Mouse (Mus musculus): ENCODE data around the gene Cenpl.
"Not testable (repeated sequence)": the region's sequence is repeated elsewhere in the genome, so short reads cannot be mapped to it uniquely, and the experiment has no call there.

Gene Cenpl

DNA sequence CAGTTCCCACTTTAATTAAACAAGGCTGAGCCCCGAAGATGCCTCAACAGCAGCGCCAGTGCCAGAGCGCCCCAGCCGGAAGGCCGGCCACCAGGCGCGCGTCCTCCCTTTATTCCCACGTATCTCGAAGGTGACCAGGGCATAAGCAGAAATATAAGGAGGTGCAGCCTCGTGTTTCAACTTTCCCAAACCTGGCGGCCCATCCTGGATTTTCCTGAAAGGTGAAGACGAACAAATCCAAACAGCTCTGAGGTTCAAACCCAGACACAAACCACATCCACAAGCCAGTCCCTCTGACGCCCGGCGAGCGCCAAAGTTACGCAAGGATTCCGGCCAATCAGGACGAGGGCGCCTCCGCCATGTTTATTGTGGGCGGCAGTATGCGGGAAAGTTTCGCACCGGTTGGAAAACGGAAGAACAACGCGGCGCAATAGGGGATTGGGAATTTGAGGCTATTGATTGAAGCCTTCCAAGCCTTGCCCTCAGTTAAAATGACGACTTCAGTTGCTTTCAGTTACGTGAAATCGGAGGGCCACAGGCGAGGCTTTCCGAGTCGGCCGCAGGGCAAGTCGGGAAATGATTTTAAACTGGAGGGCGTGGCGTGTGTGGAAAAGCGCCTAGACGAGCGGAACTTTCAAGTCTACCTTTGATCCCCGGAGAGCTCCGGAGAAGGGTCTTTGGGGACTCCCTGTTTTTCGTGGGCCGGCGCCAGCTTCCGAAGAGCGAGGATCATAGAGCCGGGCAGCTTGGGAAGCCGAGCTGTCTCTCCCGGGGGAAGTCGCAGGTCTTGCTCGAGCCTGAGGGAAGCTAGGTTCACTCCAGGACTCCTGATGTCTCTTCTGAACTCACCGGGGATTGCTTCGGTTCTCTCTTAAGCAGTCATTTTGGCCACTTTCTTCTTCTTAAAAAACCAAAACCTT lies at the start of gene Cenpl, which contains the start of gene Dars2:
TSS of gene Cenpl (plus strand) at position 362 of the 920 bp plus-strand sequence.
TSS of gene Dars2 (minus strand) at position 307 of the 920 bp plus-strand sequence.
- peak; percentile 92 for DNase-seq

DNA sequence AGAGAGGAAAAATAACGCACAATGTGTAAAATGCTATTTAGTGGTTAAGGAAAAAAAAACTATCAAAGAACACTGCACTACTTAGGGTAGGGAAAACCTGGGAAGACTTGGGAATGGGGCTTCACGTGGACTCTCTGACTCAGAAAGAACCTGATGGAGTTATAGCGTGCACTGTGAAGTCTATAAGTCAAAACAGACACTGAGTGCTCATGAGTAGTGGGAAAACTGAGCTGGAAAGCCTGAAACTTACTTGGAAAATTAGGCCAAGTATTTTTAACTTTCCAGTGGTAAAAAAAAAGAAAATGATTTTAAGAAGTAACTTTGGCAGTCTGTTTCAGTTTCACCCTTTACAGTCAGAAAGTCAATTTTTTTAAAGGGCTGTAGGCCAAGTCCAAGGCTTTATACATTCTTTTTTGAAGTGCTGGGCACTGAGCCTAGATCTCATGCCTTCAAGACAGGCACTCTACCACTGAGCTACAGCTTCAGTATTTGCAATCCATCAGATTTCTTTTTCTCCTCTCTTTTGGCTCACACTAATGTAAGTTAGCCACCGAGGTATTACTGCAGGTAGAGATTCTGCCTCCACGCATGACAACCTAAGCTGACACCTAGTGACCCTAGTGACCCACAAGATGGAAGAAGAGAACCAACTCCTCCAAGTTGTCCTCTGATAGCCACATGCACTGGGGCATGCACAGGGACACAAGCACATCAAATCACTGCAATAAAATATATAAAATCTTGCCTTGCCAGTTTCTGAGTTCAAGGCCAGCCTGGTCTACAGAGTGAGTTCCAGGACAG lies 44.9 kb upstream of the Cenpl start:
- DNase-seq = no peak

DNA sequence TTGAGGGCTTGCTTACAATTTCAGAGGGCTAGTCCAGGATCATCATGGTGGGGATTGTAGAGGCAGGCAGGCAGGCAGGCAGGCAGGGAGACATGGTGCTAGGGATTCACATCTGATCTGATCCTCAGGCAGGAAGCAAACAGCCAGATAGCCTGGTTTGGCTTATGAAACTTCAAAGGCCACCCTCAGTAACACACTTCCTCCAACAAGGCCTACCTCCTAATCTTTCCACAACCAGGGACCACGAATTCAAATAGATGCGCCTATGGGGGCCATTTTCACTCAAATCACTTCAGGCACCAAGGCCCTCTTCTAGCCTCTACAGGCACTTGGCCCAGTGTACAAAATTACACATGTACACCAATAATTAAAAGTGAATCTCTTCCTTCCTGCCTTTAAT lies 43.3 kb upstream of the Cenpl start:
- DNase-seq = no peak

- not testable (repeated sequence) for DNase-seq
Observed at GRCm38 (mm10) chr1:161028427-161028826, 42.1 kb upstream of the Cenpl start.

DNA sequence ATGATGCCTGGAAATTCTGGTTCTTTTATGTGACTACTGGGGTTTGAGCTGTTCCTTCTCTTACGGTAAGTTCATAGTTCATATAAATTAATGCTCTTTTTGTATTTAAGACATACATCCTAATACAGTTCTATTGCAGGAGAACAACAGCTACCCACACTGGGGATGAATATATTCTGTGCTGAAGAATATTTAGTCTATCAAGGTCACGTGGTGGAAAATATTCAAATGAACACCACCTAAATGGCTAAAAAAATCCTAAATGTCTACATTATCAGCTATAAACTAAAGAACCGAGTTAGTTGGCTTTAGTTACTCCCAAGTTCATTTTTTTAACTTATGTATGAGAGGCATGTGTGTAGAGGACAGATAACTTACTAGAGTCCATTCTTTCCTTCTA lies 40.5 kb upstream of the Cenpl start:
- no peak for DNase-seq

- DNase-seq = no peak
Observed at GRCm38 (mm10) chr1:161031881-161032280, 38.6 kb upstream of the Cenpl start.

DNA sequence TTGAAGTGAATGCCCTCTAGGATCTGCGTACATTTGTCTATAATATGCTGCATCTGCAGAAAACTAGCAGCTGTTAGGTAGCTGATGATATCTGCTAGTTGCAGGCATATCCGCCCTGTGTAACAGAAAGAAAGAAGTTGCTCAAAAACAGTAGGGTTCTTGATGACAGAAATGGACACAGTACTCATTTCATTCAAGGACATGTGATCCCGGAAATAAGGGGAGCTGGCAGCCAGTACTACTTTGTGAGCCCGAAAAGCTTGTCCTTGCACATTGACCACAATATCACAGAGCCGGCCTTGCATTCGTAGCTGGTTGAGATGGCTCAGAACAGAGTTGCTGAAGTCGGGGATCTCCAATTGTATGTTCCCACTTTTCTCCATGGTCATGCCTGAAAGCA lies 38.2 kb upstream of the Cenpl start:
- DNase-seq = no peak

DNA sequence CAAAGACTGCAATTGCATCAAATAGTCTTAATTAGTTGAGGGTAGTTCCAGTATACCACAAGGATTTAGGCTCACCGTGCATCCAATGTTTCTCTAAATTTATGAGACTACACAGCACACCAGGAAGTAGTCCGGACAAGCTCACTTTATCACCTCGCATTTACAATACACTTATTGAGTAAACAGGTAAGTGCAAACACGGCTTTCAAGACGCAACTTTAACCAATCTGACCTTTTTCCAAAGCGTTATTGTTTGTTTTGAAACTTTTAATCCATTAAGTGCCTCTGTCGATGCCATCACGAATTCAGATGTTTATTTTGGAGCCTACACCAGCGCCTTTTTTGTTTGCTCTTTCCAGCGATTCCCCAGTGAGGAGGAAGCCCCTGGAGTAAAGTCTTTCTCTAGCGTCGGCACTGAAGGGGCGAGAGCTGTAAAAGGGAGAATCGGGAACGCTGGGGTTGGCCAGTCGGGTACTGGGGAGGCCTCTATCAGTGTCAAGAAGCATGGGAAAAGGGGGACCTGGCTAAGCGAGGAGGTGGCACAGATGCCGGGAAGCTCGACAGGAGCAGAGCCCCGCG lies 36.6 kb upstream of the Cenpl start:
- DNase-seq = no peak

DNA sequence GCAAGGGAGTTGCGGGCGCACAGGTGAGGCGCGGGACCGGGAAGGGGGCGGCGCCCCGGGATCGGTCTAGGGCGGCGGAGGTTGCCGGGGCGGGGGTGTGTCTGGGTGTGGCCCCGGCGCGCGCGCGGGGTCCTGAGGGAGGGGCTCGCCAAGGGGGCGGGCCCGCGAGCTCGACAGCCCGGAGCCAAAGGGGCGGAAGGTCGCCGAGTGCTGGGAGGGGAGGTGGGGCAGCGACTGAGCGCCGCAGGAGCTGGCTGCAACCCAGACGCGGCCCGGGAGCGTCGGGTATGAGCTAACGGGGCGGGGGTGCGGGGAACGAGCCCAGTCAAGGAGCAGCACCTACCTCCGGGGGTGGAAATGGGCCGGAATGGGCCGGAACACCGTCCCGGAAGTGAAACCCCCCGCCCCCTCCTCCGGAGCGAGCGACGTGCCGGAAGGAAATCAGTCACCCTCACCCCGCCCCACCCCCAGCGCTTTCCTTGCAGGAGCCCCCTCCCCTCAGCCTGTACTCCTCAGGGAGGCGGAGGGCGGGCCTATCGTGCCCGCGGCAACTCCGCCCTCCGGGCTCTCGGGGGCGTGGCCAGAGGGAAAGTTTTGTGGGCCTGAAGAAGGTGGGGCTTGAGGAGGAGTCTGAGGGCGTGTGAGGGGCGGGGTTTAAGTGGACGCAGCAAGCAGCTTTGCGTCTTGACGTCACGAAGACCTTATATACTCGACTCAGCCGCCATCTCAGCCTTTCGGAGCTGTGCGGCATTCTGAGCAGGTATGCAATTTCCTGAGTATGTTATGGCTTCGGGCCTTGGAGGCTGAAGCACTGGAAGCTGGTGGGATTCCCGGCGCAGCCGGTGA lies 35.9 kb upstream of the Cenpl start, which contains the start of gene Zbtb37:
TSS of gene Zbtb37 (minus strand) at position 415 of the 846 bp plus-strand sequence.
- DNase-seq = peak; percentile 100

- peak; percentile 66 for DNase-seq
Observed at GRCm38 (mm10) chr1:161035281-161035785, 35.2 kb upstream of the Cenpl start.

DNA sequence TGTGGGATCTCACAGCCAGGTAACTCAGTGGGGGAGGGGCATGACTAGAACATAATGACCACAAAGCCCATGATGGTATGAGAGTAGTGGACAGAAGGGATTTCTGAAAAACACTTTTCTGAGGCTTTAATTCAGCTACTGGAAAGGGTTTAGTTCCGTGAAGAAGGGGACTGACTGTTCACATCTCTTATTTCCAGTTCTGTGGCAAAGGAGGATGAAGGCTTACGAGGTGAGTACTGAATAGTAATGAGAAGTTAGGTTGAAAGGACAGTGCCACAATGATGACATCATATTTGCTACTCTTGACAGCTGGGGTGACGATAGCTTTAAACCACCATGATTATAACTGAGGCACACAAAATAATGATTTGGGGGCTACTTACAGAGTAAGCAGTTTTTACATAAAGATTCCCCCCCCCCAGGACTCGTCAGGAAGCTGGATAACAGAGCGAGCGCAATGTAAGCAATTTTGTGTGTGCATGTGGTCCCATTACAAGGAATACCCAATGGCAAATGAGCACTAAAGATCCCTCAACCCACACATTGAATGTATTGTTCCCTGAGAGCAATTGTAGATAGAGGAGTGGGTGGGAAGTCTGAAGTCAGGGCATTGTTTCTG lies 34.6 kb upstream of the Cenpl start:
- DNase-seq = peak; percentile 21

DNA sequence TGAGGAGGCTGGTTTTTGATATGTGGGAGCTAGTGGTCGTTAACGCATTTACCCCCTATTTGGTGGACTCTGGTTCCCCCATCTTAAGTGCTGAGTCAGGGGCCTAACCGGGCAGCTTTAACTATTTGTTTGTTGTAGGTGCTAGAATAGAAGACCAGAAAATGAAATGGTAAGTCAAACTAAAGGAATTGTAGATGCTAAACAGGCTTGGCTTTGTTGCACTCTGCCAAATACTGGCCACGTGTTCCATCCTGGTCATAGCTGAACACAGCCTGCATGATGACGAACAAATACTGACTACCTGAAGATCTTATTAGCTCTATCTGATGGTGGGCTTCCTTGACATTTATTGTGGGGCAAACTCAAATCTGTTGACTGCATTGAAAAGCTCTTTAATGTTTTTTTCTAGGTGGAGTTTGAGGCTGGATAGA lies 34.1 kb upstream of the Cenpl start:
- no peak for DNase-seq

- no peak for DNase-seq
Observed at GRCm38 (mm10) chr1:161037026-161037425, 33.5 kb upstream of the Cenpl start.

DNA sequence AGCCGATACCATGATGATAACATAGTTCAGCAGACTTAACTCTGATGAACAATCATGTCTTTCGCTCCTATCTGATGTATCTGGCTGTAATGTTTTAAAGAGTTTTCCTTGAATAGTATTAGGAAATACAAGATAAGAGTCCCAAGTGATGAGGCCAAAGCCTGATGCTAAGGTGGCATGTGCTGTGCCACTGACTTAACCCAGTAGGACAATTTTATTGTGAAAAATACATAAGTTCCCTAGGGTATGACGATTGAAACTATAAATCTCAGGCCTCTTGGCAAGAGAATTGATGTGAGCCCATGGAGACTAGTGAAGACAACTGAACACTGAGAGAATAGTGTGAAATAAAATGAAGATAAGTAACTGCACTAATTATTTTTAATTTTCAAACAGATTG lies 32.9 kb upstream of the Cenpl start:
- no peak for DNase-seq

GRCm38 (mm10) chr1:161038004-161038403 lies 32.5 kb upstream of the Cenpl start:
- no peak for DNase-seq

DNA sequence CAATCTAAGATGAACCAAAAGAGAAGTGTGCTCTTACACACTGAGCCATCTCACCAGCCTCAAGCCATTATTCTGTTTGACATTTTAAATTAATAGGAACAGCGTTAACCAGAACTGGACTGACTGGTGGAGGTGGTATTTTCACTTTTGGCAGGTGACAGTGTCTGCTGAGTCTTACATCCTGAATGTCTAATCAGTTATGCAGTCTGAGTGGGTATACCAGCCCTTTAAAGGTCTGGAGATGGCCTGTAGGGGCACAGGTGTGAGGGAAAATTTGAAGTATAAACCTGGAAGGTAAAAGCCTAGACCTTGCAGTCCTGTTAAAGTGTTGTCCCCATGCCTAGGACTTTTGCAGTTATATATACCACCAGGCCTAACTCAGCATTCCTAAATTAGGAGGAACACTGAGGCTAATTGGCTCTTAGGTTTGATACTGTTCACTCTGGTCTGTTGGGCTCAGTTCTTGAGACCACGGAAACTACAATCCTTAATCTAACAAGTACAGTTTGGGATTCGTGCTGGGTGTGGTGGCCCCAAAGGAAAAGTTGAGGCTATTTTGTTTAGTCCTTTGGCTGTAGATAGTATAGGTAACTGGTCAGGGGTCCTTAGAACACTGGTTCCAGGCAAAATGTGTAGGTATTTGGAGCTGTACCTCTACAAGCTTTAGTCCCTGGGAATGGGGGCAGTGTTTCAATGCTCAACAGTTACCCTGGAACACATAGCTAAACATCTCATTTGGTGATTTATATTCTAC lies 31.4 kb upstream of the Cenpl start:
- DNase-seq = no peak

GRCm38 (mm10) chr1:161039741-161040425 lies 30.6 kb upstream of the Cenpl start:
- DNase-seq = no peak

DNA sequence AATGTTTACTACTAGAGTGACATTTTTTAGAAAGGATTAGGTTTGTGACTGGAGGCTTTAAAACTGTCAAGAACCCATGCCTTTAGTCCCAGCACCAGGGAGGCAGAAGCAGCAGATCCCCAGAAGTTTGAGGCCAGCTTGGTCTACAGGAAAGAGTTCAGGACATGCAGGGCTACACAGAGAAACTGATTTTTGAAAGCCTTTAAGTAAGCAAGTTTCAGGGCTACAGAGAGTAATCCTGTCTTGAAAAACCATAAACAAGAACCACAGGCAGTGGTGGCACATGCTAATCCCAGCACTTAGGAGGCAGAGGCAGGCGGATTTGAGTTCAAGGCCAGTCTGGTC lies 30.1 kb upstream of the Cenpl start:
- no peak for DNase-seq

DNA sequence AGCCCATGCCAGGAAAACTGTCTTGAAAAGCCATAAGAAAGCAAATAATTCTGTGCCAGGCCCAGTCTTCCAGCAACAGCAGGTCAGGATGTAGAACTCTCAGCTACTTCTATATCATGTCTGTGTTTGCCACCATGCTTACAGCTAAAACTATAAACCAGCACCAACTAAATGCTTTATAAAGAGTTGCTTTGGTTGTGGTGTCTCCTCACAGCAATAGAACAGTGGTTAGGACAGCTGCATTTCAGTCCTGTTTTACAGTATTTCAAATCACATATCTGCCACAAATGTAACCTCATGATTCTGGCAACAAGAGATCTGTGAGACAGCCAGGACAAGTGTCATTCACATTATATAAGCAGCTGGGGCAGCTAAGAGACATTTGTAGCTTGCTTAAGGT lies 29.7 kb upstream of the Cenpl start:
- no peak for DNase-seq

GRCm38 (mm10) chr1:161041261-161042020 lies 29.1 kb upstream of the Cenpl start:
- DNase-seq = no peak

Data from thymus, postnatal 4 days (tissue).